Mouse (Mus musculus) duodenum, adult 2 months (tissue): ENCODE measurements around the gene Tcp1. TPM values are rescaled to one million over a fixed set of nuclear protein-coding genes. Genes with fewer than 3 reads are reported as not detected.

Experiments
- polyA plus RNA-seq: library from polyadenylated mRNA; depleted of rRNA; stranded (reverse); fragments of >200 nt; gene quantifications from 2 replicates; pipeline ENCODE4 v1.2.3, GENCODE M21; 2012; ENCODE audit warnings: low replicate concordance; rRNA removed

The Tcp1 gene
- polyA plus RNA-seq: 13.8 and 17.2 TPM in 2 replicates

DNA sequence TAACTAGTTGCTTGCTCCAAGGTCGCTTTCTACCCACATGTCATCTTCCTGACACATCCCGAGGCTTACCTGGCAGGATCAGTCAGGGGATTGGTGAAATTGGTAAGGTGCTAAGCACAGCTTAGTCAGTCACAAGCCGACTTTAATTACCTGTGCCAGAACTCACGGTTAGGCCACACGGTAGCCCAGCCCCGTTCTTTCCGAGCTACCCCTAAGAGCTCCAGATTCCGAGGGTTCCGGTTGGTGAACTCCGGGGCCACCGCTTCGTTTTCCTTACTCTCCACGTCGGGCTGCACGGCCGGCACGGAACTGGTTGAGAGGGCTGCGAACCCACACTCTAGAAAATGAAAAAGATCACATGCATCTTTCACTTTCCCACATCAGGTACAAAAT lies at the start of gene Tcp1:
Tcp1 (plus strand) TSS at position 214 of the 393 bp plus-strand sequence.

DNA sequence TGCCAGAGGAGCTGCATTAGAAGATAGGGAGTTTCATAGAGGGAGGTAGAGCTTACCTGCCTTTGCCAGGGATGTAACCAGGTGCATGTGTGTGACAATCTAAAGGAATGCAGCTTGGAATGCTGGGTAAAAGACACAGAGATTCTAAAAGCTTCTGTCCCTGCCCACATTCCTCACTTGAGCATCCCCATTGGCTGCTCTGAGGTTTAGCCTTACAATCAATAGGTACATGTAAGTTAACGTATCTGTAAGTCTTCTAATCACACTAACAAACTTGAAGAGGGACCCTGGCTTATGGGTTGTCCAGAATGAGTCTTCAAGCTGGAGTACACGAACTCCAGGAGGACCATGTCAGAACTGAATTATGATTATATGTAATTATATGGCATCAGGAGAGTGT lies 47.5 kb upstream of the Tcp1 start, which contains the start of gene Mas1:
Mas1 (minus strand) TSS at position 101 of the 400 bp plus-strand sequence.

DNA sequence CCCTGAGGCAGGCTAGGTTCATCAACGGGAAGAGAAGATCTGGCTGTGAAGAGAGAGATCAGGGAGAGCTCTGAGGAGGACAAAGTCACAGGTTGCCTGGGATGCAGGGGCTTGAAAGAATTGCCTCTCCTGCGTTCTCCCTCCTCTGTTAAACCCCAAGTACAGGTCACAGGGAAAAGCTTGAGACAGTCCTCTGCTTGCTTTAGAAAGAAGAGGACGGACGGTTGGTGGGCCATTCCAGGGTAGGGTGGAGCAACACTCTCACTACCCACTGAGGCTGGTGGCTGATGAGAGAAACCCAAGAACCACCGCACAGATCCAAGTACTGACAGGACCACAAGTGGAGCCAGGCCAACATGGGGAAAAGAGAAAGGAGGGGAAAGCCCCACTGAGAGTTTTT lies 39.8 kb upstream of the Tcp1 start, which contains the start of gene Mrgprh:
Mrgprh (plus strand) TSS at position 301 of the 400 bp plus-strand sequence.

GRCm38 (mm10) chr17:12909361-12910280 lies 5.9 kb upstream of the Tcp1 start, which contains the start of gene Pnldc1:
Pnldc1 (minus strand) TSS chr17:12910230.

GRCm38 (mm10) chr17:12915881-12916583 lies 531 bp downstream of the Tcp1 start, which contains the start of gene Mrpl18:
Mrpl18 (minus strand) TSS chr17:12916345.

DNA sequence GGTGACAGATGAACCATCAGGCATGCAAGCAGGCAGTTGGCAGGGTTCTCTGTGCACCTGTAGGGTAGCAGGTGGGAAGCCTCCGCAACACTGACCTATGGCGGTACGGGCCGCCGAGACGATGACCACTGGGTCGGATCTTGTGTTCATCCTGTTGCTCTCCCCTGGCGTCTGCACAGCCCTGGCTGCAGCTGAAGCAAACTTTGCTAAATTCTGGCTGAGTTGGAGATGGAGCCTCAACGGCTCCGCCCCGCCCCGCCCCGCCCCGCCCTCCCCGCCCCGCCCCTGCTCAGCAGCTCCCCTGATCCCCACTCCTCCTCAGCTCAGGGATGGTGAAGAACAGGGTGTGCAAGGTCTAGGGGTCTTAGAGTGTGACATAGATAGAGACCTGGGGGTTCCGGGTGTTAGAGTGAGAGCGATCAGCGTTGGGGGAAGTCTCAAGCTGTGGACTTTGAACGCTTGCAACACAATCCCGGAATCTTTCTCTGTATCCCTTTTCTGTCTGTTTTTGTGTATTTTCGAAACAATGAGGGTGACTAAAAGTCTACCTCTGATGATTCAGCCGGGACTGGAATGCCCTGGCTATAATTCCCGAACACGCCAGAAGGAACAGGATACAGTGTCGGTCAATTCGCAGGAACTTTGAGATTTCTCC lies 24.8 kb downstream of the Tcp1 start, which contains the start of gene Acat3:
Acat3 (minus strand) TSS at position 450 of the 655 bp plus-strand sequence.

GRCm38 (mm10) chr17:12960331-12960873 lies 44.9 kb downstream of the Tcp1 start, which contains the start of gene Acat2:
Acat2 (minus strand) TSS chr17:12960747.

Other genes with a start within 250 kb of the Tcp1 start
- gene Slc22a1, start 239.9 kb upstream of the Tcp1 start, polyA plus RNA-seq: 55.1 and 113 TPM in 2 replicates
- 9.5 and 15.8 TPM in 2 replicates for gene Igf2r, start 146.0 kb upstream of the Tcp1 start, polyA plus RNA-seq
- not detected in 2 replicates for gene Mas1, start 47.6 kb upstream of the Tcp1 start, polyA plus RNA-seq
- gene Mrgprh, start 39.7 kb upstream of the Tcp1 start, polyA plus RNA-seq: not detected in 2 replicates
- 0.58 and 0.60 TPM in 2 replicates for gene Pnldc1, start 5.5 kb upstream of the Tcp1 start, polyA plus RNA-seq
- gene Mrpl18, start 644 bp downstream of the Tcp1 start, polyA plus RNA-seq: 22.1 and 31.4 TPM in 2 replicates
- 0.50 TPM in 1 of 2 replicates, not detected in the other for gene Acat3, start 24.9 kb downstream of the Tcp1 start, polyA plus RNA-seq
- gene Acat2, start 45.0 kb downstream of the Tcp1 start, polyA plus RNA-seq: 3.8 and 5.5 TPM in 2 replicates
- gene Wtap, start 78.5 kb downstream of the Tcp1 start, polyA plus RNA-seq: 10.2 and 10.7 TPM in 2 replicates
- 383 and 394 TPM in 2 replicates for gene Sod2, start 91.1 kb downstream of the Tcp1 start, polyA plus RNA-seq
- gene Gpr31b, start 136.6 kb downstream of the Tcp1 start, polyA plus RNA-seq: 0.75 TPM in 1 of 2 replicates, not detected in the other
- 0.08 TPM in 1 of 2 replicates, not detected in the other for gene Tcp10b, start 145.4 kb downstream of the Tcp1 start, polyA plus RNA-seq
- gene Unc93a, start 216.1 kb downstream of the Tcp1 start, polyA plus RNA-seq: 1.1 and 5.7 TPM in 2 replicates